Mouse (Mus musculus) small intestine, adult 2 months (tissue): Measurements from ENCODE around the gene Flywch1. TPM values are rescaled to one million over a fixed set of nuclear protein-coding genes. Genes with fewer than 3 reads are reported as not detected.
A peak's percentile ranks its signal among the peaks of the same experiment; 100 is the strongest.

Experiments
- H3K27ac ChIP-seq: fragments of 200-500 bp; 2 replicates; pipeline ENCODE4 v1.5.1; 2012; ENCODE audit warnings: low read depth, low read length, control low read depth, inconsistent platforms; ENCODE audit not compliant: insufficient read depth
- H3K27me3 ChIP-seq: fragments of 200-500 bp; 2 replicates; pipeline ENCODE4 v1.6.1; 2012; ENCODE audit warnings: mild to moderate bottlenecking, moderate library complexity, low read length, inconsistent platforms; ENCODE audit not compliant: control insufficient read depth, insufficient read depth
- H3K36me3 ChIP-seq: fragments of 200-500 bp; 2 replicates; pipeline ENCODE4 v1.6.1; 2012; ENCODE audit warnings: mild to moderate bottlenecking, low read length, control low read depth, inconsistent platforms; ENCODE audit not compliant: control insufficient read depth, insufficient read depth
- H3K4me1 ChIP-seq: fragments of 200-500 bp; 2 replicates; pipeline ENCODE4 v1.6.1; 2012; ENCODE audit warnings: low read length, inconsistent platforms, mixed read lengths; ENCODE audit not compliant: control insufficient read depth, insufficient read depth, insufficient read length
- H3K4me3 ChIP-seq: fragments of 200-500 bp; 2 replicates; pipeline ENCODE4 v1.5.1; 2012; ENCODE audit warnings: low read depth, mild to moderate bottlenecking, control low read depth, inconsistent platforms, low read length, moderate library complexity
- CTCF ChIP-seq: fragments of 200-500 bp; IDR thresholded peaks from 2 replicates; pipeline ENCODE4 v1.5.1; 2012; ENCODE audit warnings: low read depth, mild to moderate bottlenecking, control low read depth, inconsistent platforms, low read length, moderate library complexity, mixed read lengths; ENCODE audit not compliant: insufficient replicate concordance, insufficient read length; ENCODE audit errors: extremely low read depth
- POLR2A ChIP-seq: fragments of 200-500 bp; IDR thresholded peaks from 2 replicates; pipeline ENCODE4 v1.6.1; 2012; ENCODE audit warnings: low read depth, mild to moderate bottlenecking, control low read depth, inconsistent platforms, low read length, moderate library complexity
- WGBS: fragments of 180-500 bp; shearing (Covaris S2); methylation state at CpG from one replicate; pipeline ENCODE4 v1.1.7; 2018; 5-methylcytosine and 5-hydroxymethylcytosine counted together
- polyA plus RNA-seq: library from polyadenylated mRNA; depleted of rRNA; stranded (reverse); fragments of >200 nt; gene quantifications from 2 replicates; pipeline ENCODE4 v1.2.3, GENCODE M21; 2012

Flywch1 gene
- polyA plus RNA-seq, 1 experiment: 34.1 TPM

GRCm38 (mm10) chr17:23748026-23748425, 23.4 kb downstream of the Flywch1 start:
- WGBS: 11% methylated on average over 6 of the region's 6 CpGs
- Histone ChIP-seq H3K27ac (no peak overlapping the region), H3K4me3 (no peak overlapping the region), H3K27me3 (peaks cover 14% of the 10 kb centered on the region; the same call in 1 of the 2 replicates), H3K4me1 (peaks cover 28% of the 10 kb centered on the region), H3K36me3 (peaks cover 5% of the 10 kb centered on the region)
- no peak for TF ChIP-seq CTCF
- TF ChIP-seq POLR2A: no peak

DNA sequence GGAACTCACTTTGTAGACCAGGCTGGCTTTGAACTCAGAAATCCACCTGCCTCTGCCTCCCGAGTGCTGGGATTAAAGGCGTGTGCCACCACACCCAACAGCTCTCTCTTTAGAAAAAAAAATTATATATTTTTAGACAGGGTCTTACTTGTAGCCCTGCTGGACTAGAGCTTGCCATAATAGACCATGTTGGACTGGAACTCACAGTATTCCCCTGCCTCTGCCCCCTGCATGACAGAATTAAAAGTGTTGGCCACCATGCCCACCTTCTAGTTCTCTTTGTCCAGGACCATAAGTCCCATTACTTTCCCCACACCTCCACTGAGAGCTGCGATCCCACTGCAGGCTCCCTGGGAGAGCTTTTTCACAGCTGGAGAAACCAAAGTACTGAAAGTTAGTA, 23.9 kb downstream of the Flywch1 start:
- H3K27me3 ChIP-seq: peaks cover 14% of the 10 kb centered on the region; the same call in 1 of the 2 replicates
- H3K4me3 ChIP-seq: no peak overlapping the region

GRCm38 (mm10) chr17:23746767-23747166, 24.6 kb downstream of the Flywch1 start:
- WGBS: 88% methylated on average over 3 of the region's 3 CpGs
- Histone ChIP-seq H3K4me3 (no peak overlapping the region), H3K27ac (no peak overlapping the region), H3K4me1 (peaks cover 39% of the 10 kb centered on the region), H3K27me3 (peaks cover 14% of the 10 kb centered on the region; the same call in 1 of the 2 replicates), H3K36me3 (no peaks in the 10 kb centered on the region; the same call in 1 of the 2 replicates)
- TF ChIP-seq POLR2A (no peak), CTCF (no peak)

More for the DNA sequence above, 23.9 kb downstream of the Flywch1 start:
- no peak overlapping the region for H3K27ac ChIP-seq
- H3K36me3 ChIP-seq: peaks cover under 1% of the 10 kb centered on the region; the same call in 1 of the 2 replicates
- WGBS: 87% methylated on average over 3 of the region's 3 CpGs
- peaks cover 32% of the 10 kb centered on the region for H3K4me1 ChIP-seq
- no peak for TF ChIP-seq POLR2A
- TF ChIP-seq CTCF: no peak

- TF ChIP-seq CTCF (no peak), POLR2A (no peak)
- Histone ChIP-seq H3K4me3 (no peak overlapping the region), H3K27me3 (peaks cover 14% of the 10 kb centered on the region; the same call in 1 of the 2 replicates), H3K27ac (no peak overlapping the region), H3K36me3 (no peaks in the 10 kb centered on the region), H3K4me1 (peaks cover 43% of the 10 kb centered on the region)
- WGBS: 44% methylated on average over 12 of the region's 12 CpGs
Measured at GRCm38 (mm10) chr17:23746311-23746710, 25.1 kb downstream of the Flywch1 start.

DNA sequence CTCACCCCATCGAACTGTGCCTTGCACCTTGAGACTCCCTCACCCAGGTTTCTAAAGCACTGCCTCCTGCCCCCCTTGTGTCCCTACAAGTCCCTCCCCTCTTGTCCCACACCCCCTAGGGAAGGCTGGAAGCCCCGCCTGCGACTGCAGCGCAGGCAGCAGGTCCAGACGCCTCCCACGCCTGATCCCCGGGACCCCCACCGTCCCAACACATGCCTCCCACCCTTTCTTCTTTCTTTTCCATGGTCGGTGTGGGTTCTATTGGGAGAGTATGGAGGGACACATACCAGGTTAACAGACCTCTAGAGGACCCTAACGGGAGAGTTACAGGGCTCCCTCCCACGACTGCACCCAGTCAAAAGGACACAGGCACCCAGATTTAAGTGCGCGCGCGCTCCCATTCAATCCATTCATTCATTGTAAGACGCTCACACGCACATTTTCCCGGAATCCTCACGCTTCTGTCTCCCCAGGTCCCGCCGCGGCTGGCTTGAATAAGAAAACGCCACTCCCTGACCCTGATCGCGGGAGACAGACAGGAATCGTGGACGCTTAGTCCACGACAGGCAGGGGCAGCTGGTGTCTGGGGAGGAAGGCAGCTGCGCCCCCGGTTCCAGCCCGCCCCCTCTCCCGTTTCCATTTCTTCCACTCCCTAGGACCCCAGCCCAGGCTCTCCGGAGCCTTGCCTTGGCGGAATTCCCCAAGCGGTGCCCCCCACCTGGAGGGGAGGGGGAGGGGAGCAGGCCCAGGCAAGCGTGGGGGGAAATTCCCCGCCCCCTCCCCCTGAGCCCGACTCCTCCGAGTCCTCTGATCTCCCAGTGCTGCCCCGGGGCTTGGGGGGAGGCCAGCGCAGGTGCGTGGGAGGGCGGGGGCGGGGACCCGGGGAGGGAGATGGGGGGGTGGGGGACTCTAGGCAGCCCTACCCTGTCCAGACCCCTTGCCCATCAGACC, 25.8 kb downstream of the Flywch1 start, which contains the start of gene Kremen2:
Gene Kremen2 (minus strand): TSS at position 533 of the 951 bp plus-strand sequence.
- H3K4me3 ChIP-seq: peak within 1 kb of the TSS; percentile 9
- no peaks in the 10 kb centered on the region for H3K36me3 ChIP-seq
- no peak for TF ChIP-seq CTCF
- TF ChIP-seq POLR2A: no peak
- 2% methylated on average over 45 of the region's 45 CpGs for WGBS
- H3K27me3 ChIP-seq: peaks cover 14% of the 10 kb centered on the region; the same call in 1 of the 2 replicates
- peaks cover 49% of the 10 kb centered on the region for H3K4me1 ChIP-seq
- no peak within 1 kb of the TSS for H3K27ac ChIP-seq

DNA sequence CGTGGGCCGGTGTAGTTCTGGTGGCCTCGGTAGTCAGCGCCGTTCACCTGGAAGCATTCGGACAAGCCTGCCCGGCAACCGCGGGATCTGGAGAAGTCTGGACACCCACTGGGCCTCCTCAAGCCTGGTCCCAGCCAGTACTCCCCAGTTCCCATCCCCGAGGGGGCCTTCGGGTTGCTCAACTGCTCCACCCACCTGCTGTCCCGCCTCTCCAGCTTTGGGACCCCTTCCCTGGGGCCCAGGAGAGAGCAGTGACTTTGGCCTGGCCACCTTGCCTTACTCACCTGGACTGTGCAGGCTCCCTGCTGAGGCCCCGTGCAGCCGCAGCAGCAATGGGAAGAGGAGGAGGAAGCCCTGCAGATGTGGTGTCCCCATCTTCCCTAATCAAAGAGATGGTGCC, 26.8 kb downstream of the Flywch1 start:
- WGBS: 23% methylated on average over 14 of the region's 14 CpGs
- Histone ChIP-seq H3K27me3 (peaks cover 14% of the 10 kb centered on the region; the same call in 1 of the 2 replicates), H3K27ac (no peak overlapping the region), H3K4me3 (0 out of 2 replicates have a peak overlapping the region, but pooled peaks have one; percentile 9), H3K36me3 (no peaks in the 10 kb centered on the region), H3K4me1 (peaks cover 48% of the 10 kb centered on the region)
- no peak for TF ChIP-seq POLR2A
- TF ChIP-seq CTCF: no peak

DNA sequence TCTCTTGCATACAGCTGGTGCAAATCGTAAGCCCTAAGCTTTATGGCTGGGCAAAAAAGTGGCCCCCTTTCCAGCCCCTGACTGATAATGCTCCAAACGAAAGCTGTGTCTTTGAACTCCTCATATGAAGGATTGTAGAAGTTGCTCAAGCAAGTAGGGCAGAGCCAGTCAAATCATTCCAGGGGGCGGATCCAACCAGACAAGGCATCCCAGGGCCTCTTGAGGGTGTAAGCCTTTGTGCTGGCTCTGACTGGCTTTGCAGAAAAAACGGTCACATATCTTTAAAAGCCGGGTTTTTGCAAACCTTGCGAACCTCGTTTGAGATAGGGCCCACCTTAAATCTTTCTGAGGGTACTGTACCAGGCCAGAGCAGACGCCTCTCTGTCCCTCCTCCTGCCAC, 27.3 kb downstream of the Flywch1 start:
- no peak overlapping the region for H3K4me3 ChIP-seq
- WGBS: 63% methylated on average over 8 of the region's 8 CpGs
- H3K27me3 ChIP-seq: peaks cover 14% of the 10 kb centered on the region; the same call in 1 of the 2 replicates
- H3K36me3 ChIP-seq: no peaks in the 10 kb centered on the region
- TF ChIP-seq POLR2A (no peak), CTCF (no peak)
- no peak overlapping the region for H3K27ac ChIP-seq
- H3K4me1 ChIP-seq: peaks cover 46% of the 10 kb centered on the region
